Mouse (Mus musculus) liver, adult 2 months (tissue): ENCODE results near the gene Maml1. TPM values are rescaled to one million over a fixed set of nuclear protein-coding genes. Genes with fewer than 3 reads are reported as not detected.
A peak's percentile ranks its signal among the peaks of the same experiment; 100 is the strongest.

Experiments
- DNase-seq: peaks from one replicate; pipeline ENCODE4 v3.0.0-alpha.2; 2011; ENCODE audit warnings: low read depth, low spot score; ENCODE audit errors: extremely low read depth
- H3K27ac ChIP-seq: fragments of 200-500 bp; replicated peaks from 2 replicates; pipeline ENCODE4 v1.5.1; 2012; ENCODE audit warnings: low read depth, mild to moderate bottlenecking, control low read depth, inconsistent platforms, low read length; ENCODE audit not compliant: insufficient read depth
- H3K27me3 ChIP-seq: fragments of 200-500 bp; 2 replicates; pipeline ENCODE4 v1.6.1; 2012; ENCODE audit warnings: mild to moderate bottlenecking, moderate library complexity, low read length, inconsistent platforms; ENCODE audit not compliant: control insufficient read depth, insufficient read depth
- H3K36me3 ChIP-seq: fragments of 200-500 bp; 2 replicates; pipeline ENCODE4 v1.6.1; 2012; ENCODE audit warnings: low read length, inconsistent platforms; ENCODE audit not compliant: control insufficient read depth, insufficient read depth
- H3K4me1 ChIP-seq: fragments of 200-500 bp; 2 replicates; pipeline ENCODE4 v1.6.1; 2011; ENCODE audit warnings: low read length; ENCODE audit not compliant: control insufficient read depth, insufficient read depth
- H3K4me3 ChIP-seq: fragments of 200-500 bp; 2 replicates; pipeline ENCODE4 v1.5.1; 2011; ENCODE audit warnings: low read depth, mild to moderate bottlenecking, control low read depth, low read length, moderate library complexity; ENCODE audit not compliant: insufficient read depth
- H3K79me2 ChIP-seq: fragments of 200-500 bp; 2 replicates; pipeline ENCODE4 v1.6.1; 2012; ENCODE audit warnings: inconsistent platforms, mild to moderate bottlenecking, low read length, moderate library complexity; ENCODE audit not compliant: control insufficient read depth, insufficient read depth
- H3K9ac ChIP-seq: fragments of 200-500 bp; 2 replicates; pipeline ENCODE4 v1.6.1; 2012; ENCODE audit warnings: low read depth, mild to moderate bottlenecking, control low read depth, inconsistent platforms, low read length
- CTCF ChIP-seq: fragments of 200-500 bp; IDR thresholded peaks from 2 replicates; pipeline ENCODE4 v1.5.1; 2011; ENCODE audit warnings: low read depth, low read length, control low read depth
- POLR2A ChIP-seq: fragments of 200-500 bp; IDR thresholded peaks from 2 replicates; pipeline ENCODE4 v1.6.1; 2011; ENCODE audit warnings: low read length, control low read depth; ENCODE audit not compliant: insufficient read depth; ENCODE audit errors: extremely low read depth
- WGBS: fragments of 180-500 bp; shearing (Covaris S2); methylation state at CpG from one replicate; pipeline ENCODE4 v1.1.7; 2018; 5-methylcytosine and 5-hydroxymethylcytosine counted together
- polyA plus RNA-seq: library from polyadenylated mRNA; depleted of rRNA; stranded (reverse); fragments of >200 nt; gene quantifications from 2 replicates; pipeline ENCODE4 v1.2.3, GENCODE M21; 2012
- total RNA-seq: library from RNA; depleted of rRNA; stranded (reverse); fragments of >200 nt; gene quantifications from 2 replicates; pipeline ENCODE4 v1.2.3, GENCODE M21; 2014

Maml1 gene
- total and polyA plus RNA-seq, 2 experiments: 3.1 to 8.3 TPM

GRCm38 (mm10) chr11:50290486-50291225, 1.5 kb downstream of the Maml1 start:
- TF ChIP-seq CTCF: no peak
- no peak for TF ChIP-seq POLR2A
- Histone ChIP-seq H3K79me2 (peaks cover 44% of the 10 kb centered on the region), H3K27ac (peak overlapping the region; percentile 98), H3K36me3 (peaks cover 10% of the 10 kb centered on the region), H3K4me3 (peak overlapping the region; percentile 98), H3K4me1 (peaks cover 29% of the 10 kb centered on the region), H3K27me3 (no peaks in the 10 kb centered on the region), H3K9ac (peak overlapping the region; percentile 99)
- peak; percentile 97 for DNase-seq
- 8% methylated on average over 20 of the region's 20 CpGs for WGBS

- 76% methylated on average over 1 of the region's 1 CpGs for WGBS
- H3K4me1 ChIP-seq: peaks cover 25% of the 10 kb centered on the region
- H3K27ac ChIP-seq: no peak overlapping the region
- TF ChIP-seq POLR2A: no peak
- H3K79me2 ChIP-seq: peaks cover 45% of the 10 kb centered on the region
- H3K9ac ChIP-seq: no peak overlapping the region
- no peak for DNase-seq
- no peak overlapping the region for H3K4me3 ChIP-seq
- H3K27me3 ChIP-seq: no peaks in the 10 kb centered on the region
- H3K36me3 ChIP-seq: peaks cover 4% of the 10 kb centered on the region; the same call in 1 of the 2 replicates
Observed at GRCm38 (mm10) chr11:50286428-50286827, 5.7 kb downstream of the Maml1 start.

GRCm38 (mm10) chr11:50285696-50286095, 6.4 kb downstream of the Maml1 start:
- Histone ChIP-seq H3K27ac (no peak overlapping the region), H3K79me2 (peaks cover 46% of the 10 kb centered on the region), H3K36me3 (peaks cover 4% of the 10 kb centered on the region; the same call in 1 of the 2 replicates), H3K9ac (no peak overlapping the region), H3K4me3 (no peak overlapping the region), H3K4me1 (peaks cover 25% of the 10 kb centered on the region), H3K27me3 (no peaks in the 10 kb centered on the region)
- 88% methylated on average over 7 of the region's 7 CpGs for WGBS
- DNase-seq: peak; percentile 38
- TF ChIP-seq CTCF: no peak
- no peak for TF ChIP-seq POLR2A

- no peaks in the 10 kb centered on the region for H3K27me3 ChIP-seq
Observed at GRCm38 (mm10) chr11:50285263-50285662, 6.8 kb downstream of the Maml1 start.

GRCm38 (mm10) chr11:50280053-50280452, 12.1 kb downstream of the Maml1 start:
- peaks cover 32% of the 10 kb centered on the region for H3K79me2 ChIP-seq
- no peak overlapping the region for H3K9ac ChIP-seq
- H3K4me3 ChIP-seq: no peak overlapping the region
- H3K27me3 ChIP-seq: no peaks in the 10 kb centered on the region
- H3K27ac ChIP-seq: no peak overlapping the region
- no peak for TF ChIP-seq POLR2A
- TF ChIP-seq CTCF: no peak
- no peaks in the 10 kb centered on the region; the same call in 1 of the 2 replicates for H3K36me3 ChIP-seq
- 88% methylated on average over 1 of the region's 1 CpGs for WGBS
- H3K4me1 ChIP-seq: peaks cover 8% of the 10 kb centered on the region
- no peak for DNase-seq

More at GRCm38 (mm10) chr11:50285263-50285662, 6.8 kb downstream of the Maml1 start:
- peaks cover 23% of the 10 kb centered on the region for H3K4me1 ChIP-seq
- TF ChIP-seq CTCF (no peak), POLR2A (no peak)
- DNase-seq: no peak
- H3K36me3 ChIP-seq: peaks cover 4% of the 10 kb centered on the region; the same call in 1 of the 2 replicates
- WGBS: 90% methylated on average over 5 of the region's 5 CpGs
- H3K9ac ChIP-seq: no peak overlapping the region
- peaks cover 48% of the 10 kb centered on the region for H3K79me2 ChIP-seq
- H3K27ac ChIP-seq: no peak overlapping the region
- no peak overlapping the region for H3K4me3 ChIP-seq

- peaks cover 8% of the 10 kb centered on the region for H3K4me1 ChIP-seq
- TF ChIP-seq CTCF (no peak), POLR2A (no peak)
- no peak overlapping the region for H3K9ac ChIP-seq
- no peaks in the 10 kb centered on the region; the same call in 1 of the 2 replicates for H3K36me3 ChIP-seq
- H3K27ac ChIP-seq: no peak overlapping the region
- no peak overlapping the region for H3K4me3 ChIP-seq
- no peaks in the 10 kb centered on the region for H3K27me3 ChIP-seq
- H3K79me2 ChIP-seq: peaks cover 35% of the 10 kb centered on the region
- 71% methylated on average over 4 of the region's 4 CpGs for WGBS
- DNase-seq: no peak
Observed at GRCm38 (mm10) chr11:50279005-50279404, 13.1 kb downstream of the Maml1 start.
